Mouse (Mus musculus) spleen, adult 2 months (tissue): ENCODE measurements around the gene Pdzk1ip1. TPM values are rescaled to one million over a fixed set of nuclear protein-coding genes. Genes with fewer than 3 reads are reported as not detected.

ENCODE experiments used
- DNase-seq, 2 experiments: peaks; one replicate each; pipeline versions ENCODE4 v3.0.0 to v3.0.0-alpha.2; 2012 to 2021; ENCODE audit warnings: low spot score in 2 of 2, low read depth in 1 of 2
- H3K27ac ChIP-seq: fragments of 200-500 bp; 2 replicates; pipeline ENCODE4 v1.5.1; 2012; ENCODE audit warnings: low read length, inconsistent platforms; ENCODE audit not compliant: insufficient read depth
- H3K27me3 ChIP-seq: fragments of 200-500 bp; 2 replicates; pipeline ENCODE4 v1.6.1; 2012; ENCODE audit warnings: mild to moderate bottlenecking, moderate library complexity, low read length, inconsistent platforms; ENCODE audit not compliant: control insufficient read depth, insufficient read depth
- H3K36me3 ChIP-seq: fragments of 200-500 bp; 2 replicates; pipeline ENCODE4 v1.6.1; 2012; ENCODE audit warnings: mild to moderate bottlenecking, low read length, inconsistent platforms; ENCODE audit not compliant: control insufficient read depth, insufficient read depth
- H3K4me1 ChIP-seq: fragments of 200-500 bp; 2 replicates; pipeline ENCODE4 v1.6.1; 2011; ENCODE audit warnings: inconsistent platforms; ENCODE audit not compliant: control insufficient read depth, insufficient read depth, insufficient read length
- H3K4me3 ChIP-seq: fragments of 200-500 bp; 2 replicates; pipeline ENCODE4 v1.5.1; 2011; ENCODE audit warnings: mild to moderate bottlenecking, inconsistent platforms; ENCODE audit not compliant: insufficient read depth, insufficient read length; ENCODE audit errors: extremely low read depth
- CTCF ChIP-seq: fragments of 200-500 bp; IDR thresholded peaks from 2 replicates; pipeline ENCODE4 v1.5.1; 2011; ENCODE audit warnings: mild to moderate bottlenecking, inconsistent platforms; ENCODE audit not compliant: insufficient read depth, insufficient read length, insufficient replicate concordance; ENCODE audit errors: extremely low read depth
- POLR2A ChIP-seq: fragments of 200-500 bp; IDR thresholded peaks from 2 replicates; pipeline ENCODE4 v1.6.1; 2011; ENCODE audit warnings: low read depth, low read length, inconsistent platforms
- WGBS: fragments of 180-500 bp; shearing (Covaris S2); methylation state at CpG from one replicate; pipeline ENCODE4 v1.1.7; 2018; 5-methylcytosine and 5-hydroxymethylcytosine counted together
- polyA plus RNA-seq: library from polyadenylated mRNA; depleted of rRNA; stranded (reverse); fragments of >200 nt; gene quantifications from 2 replicates; pipeline ENCODE4 v1.2.3, GENCODE M21; 2012

Gene Pdzk1ip1
- polyA plus RNA-seq, 1 experiment = 89.6 TPM

GRCm38 (mm10) chr4:115086763-115087415 lies 1.6 kb upstream of the Pdzk1ip1 start:
- Histone ChIP-seq H3K4me1 (no peaks in the 10 kb centered on the region), H3K27ac (no peak overlapping the region), H3K4me3 (no peak overlapping the region), H3K36me3 (no peaks in the 10 kb centered on the region), H3K27me3 (no peaks in the 10 kb centered on the region)
- TF ChIP-seq CTCF (no peak), POLR2A (no peak)
- WGBS = 80% methylated on average over 3 of the region's 3 CpGs
- no peak for DNase-seq

DNA sequence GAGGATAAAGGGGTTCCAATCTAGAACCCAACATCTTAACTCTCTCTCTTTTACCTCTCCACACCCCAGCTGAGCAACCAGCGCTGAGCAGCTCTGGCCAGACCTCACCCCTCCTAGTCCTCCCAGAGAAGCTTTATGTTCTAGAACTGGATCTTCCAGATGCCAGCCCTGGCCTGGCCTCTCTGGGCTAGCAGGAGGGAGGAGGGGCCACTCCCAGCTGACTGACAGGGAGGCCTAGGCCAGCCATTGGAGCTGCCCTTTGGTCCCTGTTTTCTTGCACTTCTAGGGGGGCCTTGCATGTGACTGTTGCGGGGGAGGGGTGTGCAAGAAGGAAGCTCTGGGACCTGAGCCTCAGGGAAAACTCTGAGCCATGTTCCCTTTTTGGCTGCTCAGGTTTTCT lies 2.1 kb downstream of the Pdzk1ip1 start:
- H3K27ac ChIP-seq = no peak overlapping the region
- no peaks in the 10 kb centered on the region for H3K27me3 ChIP-seq
- no peak for DNase-seq
- TF ChIP-seq CTCF (no peak), POLR2A (no peak)
- no peak overlapping the region for H3K4me3 ChIP-seq
- no peaks in the 10 kb centered on the region for H3K4me1 ChIP-seq
- H3K36me3 ChIP-seq = no peaks in the 10 kb centered on the region
- 80% methylated on average over 2 of the region's 2 CpGs for WGBS

DNA sequence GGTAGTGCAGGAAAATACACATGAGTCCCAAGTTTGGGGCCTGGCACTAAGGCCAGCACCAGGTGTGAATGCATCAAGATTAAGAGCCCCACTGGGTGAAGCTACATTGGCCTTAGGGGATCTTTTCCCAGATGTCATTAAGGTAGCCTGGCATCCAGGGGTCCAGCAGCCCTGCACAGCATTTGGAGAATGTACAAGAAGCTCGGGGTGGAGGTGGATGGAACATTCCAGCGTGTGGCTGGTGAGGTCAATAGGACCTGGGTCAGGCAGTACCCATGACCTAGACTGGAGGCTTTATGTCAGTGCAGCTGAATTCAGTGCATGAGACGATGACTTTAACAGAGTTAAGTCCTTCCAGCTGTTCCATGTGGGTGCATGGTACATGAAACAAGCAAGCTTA lies 3.3 kb downstream of the Pdzk1ip1 start:
- H3K27me3 ChIP-seq = no peaks in the 10 kb centered on the region
- H3K27ac ChIP-seq = no peak overlapping the region
- H3K4me1 ChIP-seq = no peaks in the 10 kb centered on the region
- DNase-seq = no peak
- TF ChIP-seq CTCF (no peak), POLR2A (no peak)
- no peak overlapping the region for H3K4me3 ChIP-seq
- 89% methylated on average over 3 of the region's 3 CpGs for WGBS
- H3K36me3 ChIP-seq = no peaks in the 10 kb centered on the region

DNA sequence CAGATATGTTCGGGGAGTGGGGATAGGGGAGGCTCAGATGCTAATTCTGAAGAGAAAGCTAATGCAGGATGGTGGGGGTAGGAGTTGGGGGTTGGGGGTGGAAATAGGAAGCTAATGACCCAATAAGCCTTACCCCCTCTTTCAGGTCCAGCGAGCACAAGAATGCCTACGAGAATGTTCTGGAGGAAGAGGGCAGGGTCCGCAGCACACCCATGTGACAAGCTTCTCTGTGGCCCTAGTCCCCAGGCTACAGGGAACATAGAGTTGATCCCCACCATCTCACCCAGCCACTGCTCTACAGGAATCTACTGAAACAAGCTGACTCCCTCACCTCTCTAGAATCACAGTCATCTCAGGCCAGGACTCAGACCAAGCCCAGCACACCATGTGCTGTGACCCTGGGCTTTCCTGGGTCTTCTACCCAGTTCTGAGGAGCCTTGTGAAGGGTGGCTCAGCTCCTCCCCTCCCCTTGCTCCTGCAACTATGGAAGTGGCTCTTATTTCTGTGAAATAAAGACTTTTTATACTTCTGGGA lies 4.9 kb downstream of the Pdzk1ip1 start:
- H3K4me3 ChIP-seq = no peak overlapping the region
- no peak overlapping the region for H3K27ac ChIP-seq
- WGBS = 88% methylated on average over 4 of the region's 4 CpGs
- no peaks in the 10 kb centered on the region for H3K36me3 ChIP-seq
- no peak for TF ChIP-seq POLR2A
- TF ChIP-seq CTCF = no peak
- no peaks in the 10 kb centered on the region for H3K27me3 ChIP-seq
- DNase-seq = no peak
- no peaks in the 10 kb centered on the region for H3K4me1 ChIP-seq

- Histone ChIP-seq H3K27ac (no peak overlapping the region), H3K4me1 (no peaks in the 10 kb centered on the region), H3K27me3 (no peaks in the 10 kb centered on the region), H3K4me3 (no peak overlapping the region), H3K36me3 (no peaks in the 10 kb centered on the region)
- 94% methylated on average over 2 of the region's 2 CpGs for WGBS
- DNase-seq = no peak
- no peak for TF ChIP-seq CTCF
- no peak for TF ChIP-seq POLR2A
Measured at GRCm38 (mm10) chr4:115094056-115094455, 5.5 kb downstream of the Pdzk1ip1 start.

- TF ChIP-seq CTCF = no peak
- Histone ChIP-seq H3K4me1 (no peaks in the 10 kb centered on the region), H3K27ac (peak overlapping the region; percentile 16; the same call in 1 of the 2 replicates), H3K36me3 (no peaks in the 10 kb centered on the region), H3K27me3 (no peaks in the 10 kb centered on the region), H3K4me3 (peak overlapping the region; percentile 19; the same call in 1 of the 2 replicates)
- 3% methylated on average over 26 of the region's 31 CpGs for WGBS
- no peak for DNase-seq
Measured at GRCm38 (mm10) chr4:115095671-115096434, 7.3 kb downstream of the Pdzk1ip1 start.

DNA sequence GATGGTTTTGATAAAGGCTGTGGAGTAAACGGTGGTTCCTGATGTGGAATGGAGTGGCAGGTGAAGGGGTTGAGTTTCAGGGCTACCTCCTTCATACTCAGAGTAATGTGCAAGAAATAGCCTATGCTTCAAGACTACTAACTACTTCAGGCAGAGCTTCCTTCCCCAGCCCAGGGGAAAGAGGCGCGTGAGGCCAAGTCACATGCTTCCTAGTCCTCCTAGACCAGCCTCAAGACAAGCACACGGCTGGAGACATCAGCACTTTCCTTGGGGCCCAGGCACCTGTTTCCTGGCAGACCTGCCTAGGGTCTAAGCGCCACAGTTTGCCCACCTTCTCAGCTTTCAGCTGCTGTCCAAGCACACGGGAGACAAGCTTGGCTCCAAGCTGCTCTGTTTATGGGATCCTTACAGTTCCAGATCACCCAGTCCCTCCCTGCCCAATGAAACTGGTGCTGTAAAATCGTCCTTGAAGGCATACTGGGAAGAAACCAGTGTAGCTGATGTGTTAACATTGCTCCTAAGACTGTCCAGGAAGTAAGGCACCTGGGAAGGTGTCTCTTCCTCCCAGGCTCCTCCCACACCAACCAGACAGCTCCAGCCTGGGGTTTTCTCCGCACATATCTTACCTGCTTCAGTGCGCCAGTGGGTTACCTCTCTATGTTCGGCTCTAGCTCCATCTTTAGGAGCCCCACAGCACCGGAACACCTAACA lies 8.1 kb downstream of the Pdzk1ip1 start:
- Histone ChIP-seq H3K4me1 (no peaks in the 10 kb centered on the region), H3K27ac (peak overlapping the region; percentile 16; the same call in 1 of the 2 replicates), H3K4me3 (0 out of 2 replicates have a peak overlapping the region, but pooled peaks have one; percentile 17), H3K36me3 (no peaks in the 10 kb centered on the region), H3K27me3 (no peaks in the 10 kb centered on the region)
- no peak for TF ChIP-seq POLR2A
- TF ChIP-seq CTCF = no peak
- WGBS = 5% methylated on average over 11 of the region's 11 CpGs
- DNase-seq = no peak
